Mouse (Mus musculus): ENCODE measurements around the gene Zfp984.
"Not testable (repeated sequence)": the region's sequence is repeated elsewhere in the genome, so short reads cannot be mapped to it uniquely, and the experiment has no call there.

The Zfp984 gene

DNA sequence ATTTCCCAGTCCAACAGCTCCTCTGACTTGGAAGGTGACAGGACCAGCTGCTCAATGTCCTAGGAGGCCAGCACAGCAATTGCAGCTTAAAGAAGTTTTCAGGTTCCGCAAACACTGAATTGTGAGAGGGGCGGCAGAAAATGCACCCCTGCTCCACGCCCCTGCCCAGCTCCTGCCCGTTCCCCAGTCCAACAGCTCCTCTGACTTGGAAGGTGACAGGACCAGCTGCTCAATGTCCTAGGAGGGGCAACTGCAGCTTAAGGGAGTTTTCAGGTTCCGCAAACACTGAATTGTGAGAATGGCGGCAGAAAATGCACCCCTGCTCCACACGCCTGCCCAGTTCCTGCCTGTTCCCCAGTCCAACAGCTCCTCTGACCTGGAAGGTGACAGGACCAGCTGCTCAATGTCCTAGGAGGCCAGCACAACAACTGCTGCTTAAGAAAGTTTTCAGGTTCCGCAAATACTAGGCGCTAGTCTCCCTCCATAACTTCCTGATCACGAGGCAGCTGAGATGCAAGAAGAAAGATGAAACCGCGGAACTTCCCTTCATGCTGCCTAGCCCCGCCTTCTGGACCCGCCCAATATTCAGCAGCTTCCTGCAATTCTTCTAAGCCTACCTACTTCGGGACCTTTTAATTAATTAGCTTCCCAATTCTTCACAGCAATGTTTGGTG, at the start of gene Zfp984:
Zfp984 (minus strand) TSS at position 497 of the 674 bp plus-strand sequence.
- peak; percentile 72 for DNase-seq (ENCODE audit: low read depth, low spot score)

DNA sequence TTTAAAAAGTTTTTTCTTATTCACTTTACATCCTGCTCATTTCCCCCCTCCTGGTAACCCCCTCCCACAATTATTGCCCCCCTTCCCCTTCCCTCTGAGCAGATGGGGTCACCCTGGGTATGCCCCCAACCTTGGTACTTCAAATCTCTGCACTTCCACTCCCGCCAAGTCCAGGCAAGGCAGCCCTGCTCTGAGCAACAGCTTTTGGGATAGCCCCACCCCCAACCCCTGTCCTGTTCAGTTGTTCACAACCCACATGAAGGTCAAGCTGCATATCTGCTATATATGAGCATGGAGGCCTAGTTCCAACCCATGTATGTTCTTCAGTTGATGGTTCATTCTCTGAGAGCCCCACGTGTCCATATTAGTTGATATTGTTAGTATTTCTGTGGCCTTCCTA, 41.2 kb upstream of the Zfp984 start:
- no peak for DNase-seq (ENCODE audit: low read depth, low spot score)

DNA sequence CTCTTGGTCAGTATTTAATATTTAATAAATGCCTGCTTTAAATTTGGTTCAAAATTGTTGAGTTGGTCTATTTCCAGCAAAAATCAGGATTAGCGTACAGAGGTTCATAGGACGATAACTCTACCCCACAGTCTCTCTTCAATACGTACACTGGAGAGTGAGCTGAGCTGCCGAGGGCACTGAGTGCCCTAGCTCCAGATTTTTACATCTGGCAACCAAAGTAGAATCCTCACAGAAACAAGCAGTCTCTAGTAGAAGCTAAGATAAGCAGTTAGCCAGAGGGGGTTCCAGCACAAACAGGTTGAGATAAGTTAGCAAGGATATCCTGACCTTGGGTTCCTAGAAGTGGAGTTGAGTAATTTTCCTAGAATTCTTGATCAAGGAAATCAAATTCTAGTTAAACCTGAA, 39.0 kb upstream of the Zfp984 start:
- DNase-seq (ENCODE audit: low read depth, low spot score), result no peak

DNA sequence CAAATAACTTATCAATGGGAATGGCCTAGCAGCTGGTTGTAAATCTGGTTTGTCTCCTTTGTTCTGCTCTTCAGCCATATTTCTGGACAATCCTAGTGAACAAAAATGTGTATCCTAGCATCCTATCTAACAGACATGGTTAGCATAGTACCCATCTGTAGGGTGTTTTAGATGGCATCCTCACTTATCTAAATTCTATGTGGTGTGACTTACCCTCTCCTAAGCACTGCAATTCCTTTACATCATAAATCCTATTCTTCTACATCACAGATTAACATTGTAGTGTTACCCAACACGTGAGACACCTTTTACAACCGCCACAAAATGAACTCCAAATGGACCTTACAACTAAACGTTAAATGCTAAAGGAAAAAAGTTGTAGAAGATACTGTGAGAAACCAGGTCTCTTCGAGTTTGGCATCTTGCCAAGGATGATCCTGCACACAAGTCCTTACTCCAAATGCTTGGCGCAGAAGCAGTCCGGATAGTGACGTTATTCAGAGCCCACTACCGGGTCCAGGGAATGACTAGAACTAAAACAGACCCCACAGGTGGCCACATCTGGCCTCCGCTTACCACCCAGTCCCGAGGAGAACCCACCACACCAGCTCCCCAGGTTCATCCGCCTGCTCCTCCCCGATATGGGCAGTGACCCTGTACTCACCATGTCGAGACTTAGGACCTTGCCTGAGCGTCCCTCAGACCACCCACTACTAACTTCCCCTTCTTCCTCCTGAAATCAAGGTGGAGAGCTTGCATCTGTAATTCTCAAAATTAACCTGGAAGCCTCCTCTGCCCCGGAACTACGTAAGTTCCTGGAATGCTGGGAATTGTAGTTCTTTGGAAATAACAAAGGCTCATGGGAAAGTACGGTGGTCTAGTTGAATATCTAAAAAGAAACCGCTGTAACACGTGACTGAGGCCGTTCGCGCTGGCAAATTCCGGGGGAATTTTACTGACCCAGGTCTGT, 38.3 kb upstream of the Zfp984 start, which contains the start of gene Zfp933:
Zfp933 (minus strand) TSS at position 753 of the 970 bp plus-strand sequence.
- DNase-seq (ENCODE audit: low read depth, low spot score), result peak; percentile 90

DNA sequence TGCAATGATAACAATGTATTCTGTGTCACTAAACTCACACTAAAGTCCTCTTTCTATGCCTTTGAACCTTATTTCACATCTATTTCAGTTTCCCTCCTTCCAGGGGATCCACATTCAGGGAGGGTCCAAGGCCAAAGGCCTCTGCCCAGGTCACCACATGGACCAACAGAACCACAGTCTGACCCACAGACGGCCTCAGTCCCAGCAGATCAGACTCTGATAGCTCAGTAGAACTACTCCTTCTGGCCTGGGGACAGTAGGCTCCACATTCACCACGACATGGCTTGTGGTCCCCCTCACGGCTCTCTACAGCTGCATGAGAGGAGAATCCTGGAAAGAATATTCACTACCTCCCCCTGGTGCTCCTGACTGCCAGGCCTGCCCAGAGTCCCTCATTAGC, 33.3 kb upstream of the Zfp984 start:
- DNase-seq (ENCODE audit: low read depth, low spot score), result no peak

DNA sequence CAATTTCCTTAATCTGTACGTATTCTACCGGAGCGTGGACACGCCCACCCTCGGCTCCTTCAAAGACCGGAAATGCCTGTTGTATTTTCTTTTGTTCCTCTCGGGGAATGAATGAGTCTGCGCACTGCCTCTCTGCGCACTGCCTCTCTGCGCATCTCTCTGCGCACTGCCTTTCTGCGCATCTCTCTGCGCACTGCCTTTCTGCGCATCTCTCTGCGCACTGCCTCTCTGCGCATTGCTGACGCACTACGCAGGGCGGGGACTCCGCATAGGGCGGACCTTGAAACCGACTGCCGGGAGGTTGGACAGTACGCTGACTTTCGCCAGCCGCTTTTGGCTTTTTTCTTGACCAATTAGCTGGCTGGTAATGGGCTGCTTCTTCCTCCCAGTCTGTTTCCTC, 29.7 kb upstream of the Zfp984 start:
- DNase-seq (ENCODE audit: low read depth, low spot score), result not testable (repeated sequence)

DNA sequence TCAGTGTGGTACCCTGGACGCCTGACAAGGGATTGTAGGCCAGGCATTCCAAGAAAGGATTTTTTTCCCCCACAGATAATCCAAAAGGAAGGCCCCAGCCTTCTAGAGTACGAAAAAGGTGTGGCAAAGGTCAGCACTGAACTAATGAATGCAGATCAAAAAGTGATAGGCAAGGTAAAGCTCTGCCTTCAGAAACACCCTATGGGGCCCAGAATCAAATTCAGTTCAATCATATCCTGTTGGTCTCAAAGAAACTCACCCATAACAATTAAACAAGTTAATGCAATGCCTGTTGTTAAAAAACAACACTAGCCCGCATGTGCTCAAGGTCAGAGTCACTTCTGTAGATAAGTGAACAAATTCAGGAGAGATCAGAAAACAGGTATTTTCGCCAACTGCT, 14.8 kb upstream of the Zfp984 start:
- DNase-seq (ENCODE audit: low read depth, low spot score), result no peak

DNA sequence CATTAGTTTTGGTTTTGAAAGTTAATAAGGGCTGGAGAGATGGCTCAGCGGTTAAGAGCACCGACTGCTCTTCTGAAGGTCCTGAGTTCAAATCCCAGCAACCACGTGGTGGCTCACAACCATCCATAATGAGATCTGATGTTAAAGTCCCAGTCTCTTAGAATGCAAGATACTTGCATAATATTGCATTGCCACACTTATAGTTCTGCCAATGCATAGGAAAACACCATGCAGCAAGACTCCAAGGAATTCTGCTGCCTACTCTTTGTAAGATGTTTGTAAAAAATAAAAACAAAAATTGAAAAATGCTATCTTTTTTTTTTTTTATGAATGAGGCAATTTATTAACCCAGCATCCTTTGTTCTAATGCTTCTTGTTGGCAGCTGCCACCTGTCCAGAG, 11.8 kb upstream of the Zfp984 start:
- DNase-seq (ENCODE audit: low read depth, low spot score), result not testable (repeated sequence)

DNA sequence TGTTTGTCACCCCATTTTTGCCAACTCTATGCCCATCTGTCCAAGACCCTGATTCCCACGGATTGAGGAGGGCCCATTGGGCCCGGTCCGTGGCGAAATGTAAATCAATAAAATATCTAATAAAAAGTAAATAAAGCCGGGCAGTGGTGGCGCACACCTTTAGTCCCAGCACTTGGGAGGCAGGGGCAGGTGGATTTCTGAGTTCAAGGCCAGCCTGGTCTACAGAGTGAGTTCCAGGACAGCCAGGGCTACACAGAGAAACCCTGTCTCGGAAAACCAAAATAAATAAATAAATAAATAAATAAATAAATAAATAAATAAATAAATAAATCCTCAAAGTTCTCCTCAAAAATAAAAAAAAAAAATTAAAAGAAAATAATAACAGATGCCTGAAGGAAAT, 10.1 kb upstream of the Zfp984 start:
- DNase-seq (ENCODE audit: low read depth, low spot score), result not testable (repeated sequence)

DNA sequence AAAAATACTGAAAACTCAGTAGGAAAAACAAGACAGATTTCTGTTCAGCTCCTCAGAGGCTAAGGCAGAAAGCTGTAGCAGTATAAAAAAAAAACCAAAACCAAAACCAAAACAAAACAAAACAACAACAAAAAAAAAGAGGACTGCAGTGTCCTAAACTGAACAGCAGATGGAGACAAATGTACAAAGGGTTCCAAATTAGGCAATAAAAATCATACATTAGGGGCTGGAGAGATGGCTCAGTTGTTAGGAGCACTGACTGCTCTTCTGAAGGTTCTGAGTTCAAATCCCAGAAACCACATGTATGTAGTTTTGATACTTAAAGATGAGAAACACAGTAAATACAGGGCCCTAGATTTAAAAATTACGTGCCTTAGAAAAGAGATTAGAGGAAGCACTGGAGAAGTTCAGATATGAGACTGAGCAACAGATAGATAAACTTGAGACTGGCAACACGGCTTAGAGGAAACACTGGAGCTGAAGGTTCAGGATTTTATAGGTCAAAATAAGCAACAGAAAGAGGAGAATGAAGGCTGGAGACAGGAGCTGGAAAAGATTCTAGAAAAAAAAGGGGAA, 5.1 kb upstream of the Zfp984 start:
- peak; percentile 74 for DNase-seq (ENCODE audit: low read depth, low spot score)

DNA sequence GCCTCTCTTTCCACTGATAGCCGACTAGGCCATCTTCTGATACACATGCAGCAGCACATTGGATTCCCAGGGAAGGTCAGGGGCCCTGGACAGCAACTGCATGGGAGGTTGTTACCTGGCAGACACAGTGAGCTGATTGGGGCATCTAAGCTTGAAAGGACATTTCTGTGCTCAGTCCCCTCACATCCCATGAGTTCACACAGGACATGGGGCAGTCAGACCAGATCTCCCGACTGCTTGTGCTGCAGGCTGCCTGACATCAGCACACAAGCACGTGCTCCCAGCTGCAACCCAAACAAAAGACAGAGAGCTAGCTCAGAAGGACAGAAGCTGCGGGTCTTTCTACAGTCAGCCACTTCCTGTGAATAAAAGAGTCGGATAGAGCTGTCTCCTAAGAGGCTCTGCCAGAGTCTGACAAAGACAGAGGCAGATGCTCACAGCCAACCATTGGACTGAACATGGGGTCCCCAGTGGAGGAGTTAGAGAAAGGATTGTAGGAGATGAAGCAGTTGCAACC, 3.7 kb upstream of the Zfp984 start:
- DNase-seq (ENCODE audit: low read depth, low spot score), result no peak

DNA sequence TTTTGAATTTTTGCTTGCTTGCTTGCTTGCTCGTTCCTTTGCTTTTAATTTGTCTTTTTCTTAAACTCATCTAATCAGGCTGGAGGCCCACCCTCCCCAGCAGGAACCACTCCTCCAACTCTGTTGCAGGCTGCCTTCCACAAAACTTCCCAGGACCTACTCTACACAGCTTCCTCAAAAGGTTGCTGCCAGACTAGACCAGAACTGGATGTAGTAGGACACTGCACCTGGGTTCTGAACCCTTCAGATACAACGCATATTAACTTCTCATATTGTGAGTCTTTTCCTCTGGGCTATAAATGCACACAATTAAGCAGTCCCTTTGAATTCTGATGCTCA, 347 bp upstream of the Zfp984 start:
- not testable (repeated sequence) for DNase-seq (ENCODE audit: low read depth, low spot score)

DNA sequence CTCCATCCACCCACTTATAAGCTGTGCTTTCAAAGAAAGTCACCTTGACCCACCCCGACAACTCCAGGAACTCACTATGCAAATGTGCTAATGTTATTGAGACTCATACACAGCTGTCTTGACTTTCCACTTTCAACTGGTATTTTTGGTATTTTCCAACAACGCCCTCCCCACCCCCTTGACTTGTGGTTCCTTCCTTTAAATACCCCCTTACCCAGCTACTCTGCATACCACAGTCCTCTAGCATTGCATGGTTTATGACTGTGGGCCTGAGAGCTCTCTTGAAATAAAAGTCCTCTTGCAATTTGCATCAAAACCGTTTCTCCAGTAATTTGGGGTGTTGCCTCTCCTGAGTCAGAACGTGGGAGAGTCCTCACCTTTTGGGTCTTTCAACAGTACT, 1.1 kb downstream of the Zfp984 start:
- peak; percentile 42 for DNase-seq (ENCODE audit: low read depth, low spot score)

DNA sequence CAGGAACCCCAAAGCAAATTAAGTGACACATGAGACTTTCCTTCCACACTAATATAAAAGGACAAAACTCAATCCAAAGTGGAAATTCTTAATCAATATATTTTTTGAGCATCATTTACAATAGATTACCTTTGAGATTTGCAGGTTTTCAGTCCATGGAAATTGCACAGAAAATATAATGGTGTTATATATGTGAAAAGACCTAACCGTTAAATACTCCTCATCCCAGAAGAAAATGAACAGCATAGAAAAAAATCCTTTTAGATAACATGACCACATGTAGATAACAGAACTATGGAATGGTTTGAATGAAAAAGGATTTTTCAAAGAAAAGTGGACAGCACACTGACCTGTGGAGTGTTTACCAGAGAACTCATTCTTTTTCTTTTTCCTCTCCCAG, 14.3 kb downstream of the Zfp984 start:
- not testable (repeated sequence) for DNase-seq (ENCODE audit: low read depth, low spot score)

DNA sequence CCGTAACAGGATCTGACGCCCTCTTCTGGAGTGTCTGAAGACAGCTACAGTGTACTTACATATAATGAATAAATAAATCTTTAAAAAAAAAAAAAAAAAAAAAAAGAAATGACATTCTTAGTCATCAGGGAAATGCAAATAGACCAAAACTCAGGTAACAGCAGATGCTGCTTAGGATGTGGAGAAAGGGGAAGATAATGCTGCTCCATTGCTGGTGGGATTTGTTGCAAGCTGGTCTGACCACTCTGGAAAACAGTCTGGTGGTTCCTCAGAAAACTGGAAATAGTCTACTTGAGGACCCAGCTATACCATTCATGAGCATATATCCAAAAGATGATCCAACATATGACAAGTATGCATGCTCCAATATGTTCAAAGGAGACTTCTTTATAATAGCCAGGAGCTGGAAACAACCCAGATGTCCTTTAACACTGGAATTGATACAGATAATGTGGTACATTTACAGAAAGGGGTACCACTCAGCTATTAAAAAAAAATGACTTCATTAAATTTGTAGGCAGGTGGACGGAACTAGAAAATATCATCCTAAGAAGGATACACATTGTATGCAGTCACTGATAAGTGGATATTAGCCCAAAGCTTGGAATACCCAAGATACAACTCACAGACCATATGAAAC, 15.4 kb downstream of the Zfp984 start:
- not testable (repeated sequence) for DNase-seq (ENCODE audit: low read depth, low spot score)

DNA sequence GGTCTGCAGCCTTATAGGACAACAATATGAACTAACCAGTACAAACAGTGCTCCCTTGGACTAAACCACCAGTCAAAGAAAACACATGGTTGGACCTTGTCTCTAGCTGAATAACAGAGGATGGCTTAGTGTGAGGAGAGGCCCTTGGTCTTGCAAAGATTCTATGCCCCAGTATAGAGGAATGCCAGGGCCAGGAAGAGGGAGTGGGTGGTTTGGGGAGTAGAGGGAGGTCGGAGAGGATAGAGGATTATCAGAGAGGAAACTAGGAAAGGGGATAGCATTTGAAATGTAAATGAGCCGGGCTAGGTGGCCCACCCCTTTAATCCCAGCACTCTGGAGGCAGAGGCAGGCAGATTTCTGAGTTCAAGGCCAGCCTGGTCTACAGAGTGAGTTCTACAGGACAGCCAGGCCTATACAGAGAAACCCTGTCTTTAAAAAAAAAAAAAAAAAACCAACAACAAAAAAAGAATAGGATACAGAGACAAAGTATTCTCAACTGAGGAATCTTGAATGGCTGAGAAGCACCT, 16.1 kb downstream of the Zfp984 start:
- not testable (repeated sequence) for DNase-seq (ENCODE audit: low read depth, low spot score)

DNA sequence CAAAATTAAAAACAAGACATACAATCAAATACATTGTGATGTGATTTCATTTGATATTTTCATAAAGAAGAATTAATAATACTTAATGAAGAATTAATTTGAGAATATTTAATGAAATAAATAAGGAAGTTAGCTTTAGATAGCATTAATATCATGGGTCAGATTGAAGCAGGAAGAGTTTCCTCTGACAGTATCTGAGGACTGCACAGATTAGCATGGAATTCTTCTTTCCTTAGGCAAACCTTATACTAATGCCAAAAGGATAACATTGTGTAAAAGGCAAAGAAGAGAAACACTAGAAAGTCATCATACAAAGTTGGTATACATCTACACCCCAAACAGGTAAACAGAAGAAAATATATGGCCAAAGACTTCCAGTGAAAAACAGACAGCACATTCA, 17.9 kb downstream of the Zfp984 start:
- DNase-seq (ENCODE audit: low read depth, low spot score), result not testable (repeated sequence)

DNA sequence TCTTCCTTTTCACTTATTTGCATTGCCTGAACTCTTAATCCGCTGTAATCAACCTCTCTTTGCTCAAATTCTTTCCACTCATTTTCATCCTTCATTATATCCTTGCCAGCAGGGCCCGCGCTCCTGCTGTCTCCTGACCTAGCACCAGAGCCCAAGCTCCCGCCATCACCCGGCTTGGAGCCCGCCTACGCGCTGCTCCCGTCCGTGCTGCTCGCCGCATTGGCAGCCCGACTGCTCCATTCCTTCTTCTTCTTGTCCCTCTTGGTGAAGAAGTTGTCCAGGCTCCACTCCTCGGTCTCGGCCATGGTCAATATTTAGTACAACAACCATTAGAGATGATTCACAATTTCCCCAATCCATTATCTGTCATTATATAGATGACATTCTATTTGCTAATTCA, 63.3 kb downstream of the Zfp984 start:
- not testable (repeated sequence) for DNase-seq (ENCODE audit: low read depth, low spot score)

DNA sequence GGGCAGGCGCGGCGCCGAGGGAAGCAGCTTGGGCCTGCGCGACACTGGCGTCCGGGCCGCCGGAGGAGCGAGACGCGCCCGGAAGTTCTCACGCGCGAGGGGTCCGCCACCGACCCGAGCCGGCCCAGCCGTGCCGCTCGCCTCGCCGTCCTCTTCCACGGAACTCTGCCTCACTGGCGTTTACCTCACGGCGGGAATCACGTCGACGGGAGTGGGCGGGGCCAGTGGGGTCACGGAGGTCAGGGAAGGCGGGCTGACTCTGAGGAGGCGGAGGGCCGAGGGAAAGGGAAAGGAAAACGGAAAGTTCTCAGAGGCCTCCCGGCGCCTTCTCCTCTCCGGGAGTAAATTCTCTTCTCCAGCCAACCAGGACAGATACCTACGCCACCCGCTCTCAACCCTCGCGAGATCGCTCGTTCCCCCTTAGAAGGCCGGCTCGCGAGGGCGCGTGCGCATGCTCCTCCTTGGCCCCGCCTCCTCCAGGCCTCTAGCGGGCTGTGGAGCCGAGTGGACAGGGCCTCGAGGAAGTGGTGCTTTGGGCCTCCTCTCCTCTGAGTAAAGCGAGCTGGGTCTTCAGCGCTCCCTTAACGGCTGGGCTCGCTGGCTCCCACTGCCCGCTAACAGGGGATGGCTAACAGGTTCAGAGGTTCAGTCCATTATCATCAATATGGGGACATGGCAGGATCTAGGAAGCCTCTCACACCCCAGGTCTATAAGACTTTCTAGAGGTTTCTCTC, 70.8 kb downstream of the Zfp984 start:
- not testable (repeated sequence) for DNase-seq (ENCODE audit: low read depth, low spot score)
